Mouse (Mus musculus): ENCODE results near the gene Lats2. TPM values are rescaled to one million over a fixed set of nuclear protein-coding genes. Genes with fewer than 3 reads are reported as not detected.
"Not testable (repeated sequence)": the region's sequence is repeated elsewhere in the genome, so short reads cannot be mapped to it uniquely, and the experiment has no call there.

The Lats2 gene
- total RNA-seq, 2 experiments from 2014 or later, result 35.8 to 37.9 TPM

GRCm38 (mm10) chr14:57705075-57705474 is 53.1 kb downstream of the Lats2 start:
- no peak for DNase-seq (ENCODE audit: low spot score)
- intact Hi-C loops (cut with DNase I), result no loop called here

DNA sequence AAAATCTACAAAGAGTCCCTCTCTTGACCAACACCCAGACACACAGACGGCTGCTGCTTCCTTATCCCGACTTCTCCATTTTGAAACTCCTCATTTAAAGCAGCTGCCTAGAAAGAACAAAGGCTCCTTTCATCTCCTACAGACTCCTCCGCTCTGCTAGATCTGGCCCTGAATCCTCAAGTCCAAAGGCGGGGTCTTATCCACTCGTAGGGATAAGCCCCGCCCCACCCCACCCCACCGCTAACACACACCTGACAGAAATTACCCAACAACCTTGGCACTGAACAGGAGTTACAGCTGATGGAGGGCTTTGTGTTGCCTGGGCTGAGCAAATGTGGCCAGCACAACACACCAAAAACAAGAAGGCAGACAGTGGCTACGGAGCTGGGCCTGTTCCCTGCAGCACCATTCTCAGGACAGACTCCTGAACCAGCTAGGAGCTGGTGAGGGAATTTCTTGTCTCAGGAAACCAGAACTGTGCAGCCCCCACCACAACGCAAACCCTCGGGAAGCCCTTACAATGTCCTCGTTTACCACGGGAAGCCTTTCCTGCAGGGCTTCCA is 56.2 kb downstream of the Lats2 start:
- no peak for DNase-seq (ENCODE audit: low spot score)
- intact Hi-C loops (cut with DNase I), result no loop called here

- intact Hi-C loops (cut with DNase I), result no loop called here
- DNase-seq (ENCODE audit: low spot score), result no peak
These were observed 58.7 kb downstream of the Lats2 start for GRCm38 (mm10) chr14:57699461-57699970.

- intact Hi-C loops (cut with DNase I), result no loop called here
- no peak for DNase-seq (ENCODE audit: low spot score)
These were observed 59.2 kb downstream of the Lats2 start for GRCm38 (mm10) chr14:57699016-57699415.

- DNase-seq (ENCODE audit: low spot score), result no peak
- intact Hi-C loops (cut with DNase I), result no loop called here
These were observed 62.1 kb downstream of the Lats2 start for GRCm38 (mm10) chr14:57696066-57696465.

DNA sequence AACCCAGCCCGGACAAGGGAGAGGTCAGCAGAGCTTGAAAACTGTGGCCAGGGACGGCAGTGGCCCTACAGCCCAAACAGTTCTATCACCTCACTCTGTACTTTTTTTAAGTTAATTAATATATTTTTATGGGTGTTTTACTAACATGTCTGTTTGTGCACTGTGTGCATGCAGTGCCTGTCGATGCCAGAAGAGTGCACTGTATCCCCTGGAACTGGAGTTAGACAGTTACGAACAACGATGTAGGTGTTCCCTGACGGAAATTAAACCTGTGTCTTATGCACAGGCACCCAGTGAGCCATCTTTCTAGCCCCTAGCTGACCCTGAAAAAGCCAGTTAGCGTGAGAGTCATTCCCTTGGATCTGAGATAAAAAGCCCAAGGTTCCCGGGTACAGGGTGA is 62.6 kb downstream of the Lats2 start:
- intact Hi-C loops (cut with DNase I), result no loop called here
- no peak for DNase-seq (ENCODE audit: low spot score)

GRCm38 (mm10) chr14:57694246-57694645 is 63.9 kb downstream of the Lats2 start:
- DNase-seq (ENCODE audit: low spot score), result no peak
- intact Hi-C loops (cut with DNase I), result no loop called here

DNA sequence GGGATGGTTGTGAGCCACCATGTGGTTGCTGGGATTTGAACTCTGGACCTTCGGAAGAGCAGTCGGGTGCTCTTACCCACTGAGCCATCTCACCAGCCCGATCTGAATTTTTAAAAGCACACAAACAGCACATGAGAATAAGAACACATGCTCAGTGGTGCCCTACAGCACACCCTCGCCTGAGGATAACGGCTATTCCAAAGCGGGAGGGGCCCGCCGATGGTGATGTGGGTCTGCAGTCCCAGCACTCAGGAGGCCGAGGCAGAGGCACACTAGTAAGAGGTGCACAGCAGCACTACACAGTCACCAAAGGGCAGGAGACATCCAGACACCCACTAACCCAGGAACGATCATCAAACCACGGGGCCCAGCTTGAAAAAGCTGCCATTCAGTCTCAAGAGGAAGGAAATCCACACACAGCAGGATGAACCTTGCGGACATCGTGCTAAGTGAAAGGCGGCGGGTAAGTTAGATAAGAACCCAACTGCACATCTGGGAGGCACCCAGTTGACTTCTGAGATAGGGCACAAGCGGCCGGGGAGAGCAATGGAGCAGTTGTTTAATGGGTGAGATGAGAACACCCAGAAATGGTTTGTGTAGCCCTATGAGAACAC is 65.6 kb downstream of the Lats2 start:
- intact Hi-C loops (cut with DNase I), result no loop called here
- DNase-seq (ENCODE audit: low spot score), result no peak

DNA sequence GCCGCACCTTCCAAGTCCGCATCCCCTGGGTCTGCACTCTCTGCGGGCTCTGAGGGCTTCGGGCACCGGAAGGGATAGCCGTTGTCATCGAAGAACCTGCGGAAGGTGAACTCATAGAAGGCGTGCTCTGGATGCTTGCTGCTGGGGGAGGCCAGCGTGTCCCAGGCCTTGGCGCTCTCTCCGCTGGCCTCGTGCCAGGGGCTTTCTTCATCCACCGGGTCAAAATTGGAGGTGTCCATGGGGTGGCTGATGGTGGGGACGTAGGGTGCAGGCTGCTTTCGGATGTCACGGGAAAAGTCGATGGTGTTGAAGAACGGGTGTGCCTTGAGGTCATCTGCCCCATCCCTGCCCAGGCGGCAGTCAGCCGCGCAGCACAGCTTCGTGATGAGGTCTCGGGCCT is 66.9 kb downstream of the Lats2 start:
- intact Hi-C loops (cut with DNase I), result no loop called here
- no peak for DNase-seq (ENCODE audit: low spot score)

GRCm38 (mm10) chr14:57690681-57691080 is 67.5 kb downstream of the Lats2 start:
- intact Hi-C loops (cut with DNase I), result no loop called here
- no peak for DNase-seq (ENCODE audit: low spot score)

- not testable (repeated sequence) for DNase-seq (ENCODE audit: low spot score)
- intact Hi-C loops (cut with DNase I), result loop anchor here (10.0 kb wide), 2 partner anchors 107 to 307 kb away; partner anchors contain the start of genes Micu2 and Sap18
These were observed 70.1 kb downstream of the Lats2 start for GRCm38 (mm10) chr14:57688066-57688465.

GRCm38 (mm10) chr14:57687441-57687840 is 70.7 kb downstream of the Lats2 start:
- no peak for DNase-seq (ENCODE audit: low spot score)
- intact Hi-C loops (cut with DNase I), result loop anchor here (10.0 kb wide), 2 partner anchors 107 to 307 kb away; partner anchors contain the start of genes Micu2 and Sap18

GRCm38 (mm10) chr14:57686647-57687046 is 71.5 kb downstream of the Lats2 start:
- no peak for DNase-seq (ENCODE audit: low spot score)
- intact Hi-C loops (cut with DNase I), result loop anchor here (10.0 kb wide), 2 partner anchors 108 to 308 kb away; partner anchors contain the start of genes Micu2 and Sap18

DNA sequence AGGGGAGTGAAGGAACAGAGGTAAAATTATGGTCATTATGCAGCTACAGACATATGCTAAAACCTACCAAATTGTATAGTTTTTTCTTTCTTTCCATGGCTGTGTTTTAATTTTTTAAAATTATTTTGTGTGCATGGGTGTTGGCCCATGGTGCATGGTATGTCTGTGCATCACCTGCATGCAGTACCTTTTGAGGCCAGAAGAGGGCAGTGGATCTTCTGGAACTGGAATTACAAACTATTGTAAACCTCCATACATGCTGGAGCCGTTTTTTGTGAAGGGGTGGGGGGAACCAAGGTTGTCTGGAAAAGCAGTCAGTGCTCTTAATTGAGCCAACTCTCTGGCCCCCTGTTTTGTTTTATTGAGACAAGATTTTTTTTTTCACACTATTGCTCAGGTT is 73.6 kb downstream of the Lats2 start:
- DNase-seq (ENCODE audit: low spot score), result no peak
- intact Hi-C loops (cut with DNase I), result loop anchor here (2.0 to 10.0 kb wide), 4 partner anchors 60 to 310 kb away; partner anchors contain the start of genes Micu2, Mrpl57, Sap18 and Ska3

DNA sequence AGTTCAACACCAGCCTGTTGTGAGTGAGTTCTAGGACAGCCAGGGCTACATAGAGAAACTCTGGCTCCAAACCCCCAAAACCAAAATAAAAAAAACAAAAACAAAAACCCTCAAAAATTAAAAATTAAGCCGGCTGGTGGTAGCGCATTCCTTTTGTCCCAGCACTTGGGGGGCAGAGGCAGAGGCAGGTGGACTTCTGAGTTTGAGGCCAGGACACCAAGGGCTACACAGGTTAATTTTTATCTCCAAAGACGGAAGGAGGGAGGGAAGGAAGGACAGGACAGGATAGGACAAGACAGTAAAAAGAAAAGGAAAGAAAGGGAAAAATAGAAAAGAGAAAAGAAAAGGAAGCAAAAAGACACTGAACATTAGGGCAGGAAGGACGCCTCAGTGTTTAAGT is 75.4 kb downstream of the Lats2 start:
- intact Hi-C loops (cut with DNase I), result loop anchor here (5.0 to 10.0 kb wide), 3 partner anchors 112 to 312 kb away; partner anchors contain the start of genes Micu2, Mrpl57, Sap18 and Ska3
- DNase-seq (ENCODE audit: low spot score), result no peak

- DNase-seq (ENCODE audit: low spot score), result peak; percentile 64
- intact Hi-C loops (cut with DNase I), result loop anchor here (1.0 to 10.0 kb wide), 6 partner anchors 115 to 1432 kb away; partner anchors contain the start of genes Micu2, Mrpl57, Sap18 and Ska3
These were observed 78.1 kb downstream of the Lats2 start for GRCm38 (mm10) chr14:57679958-57680535.

DNA sequence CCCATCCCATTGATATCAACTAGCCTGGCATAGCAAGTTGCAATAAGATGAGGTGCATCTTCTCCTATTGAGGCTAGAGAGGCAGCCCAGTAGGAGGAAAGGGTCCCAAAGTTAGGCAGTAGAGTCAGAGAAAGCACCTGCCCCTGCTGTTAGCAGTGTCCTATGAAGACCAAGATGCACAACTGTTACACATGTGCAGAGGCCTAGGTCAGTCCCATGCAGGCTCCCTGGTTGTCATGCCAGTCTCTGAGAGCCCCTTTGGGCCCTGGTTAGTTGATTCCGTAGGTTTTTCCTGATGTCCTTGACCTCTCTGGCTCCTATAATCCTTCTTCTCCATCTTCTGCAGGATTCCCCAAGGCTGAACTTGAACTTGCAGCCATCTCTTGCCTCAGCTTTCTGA is 78.7 kb downstream of the Lats2 start:
- intact Hi-C loops (cut with DNase I), result loop anchor here (2.0 to 5.0 kb wide), 2 partner anchors 311 to 1433 kb away; no protein-coding TSS in a partner anchor
- DNase-seq (ENCODE audit: low spot score), result no peak

DNA sequence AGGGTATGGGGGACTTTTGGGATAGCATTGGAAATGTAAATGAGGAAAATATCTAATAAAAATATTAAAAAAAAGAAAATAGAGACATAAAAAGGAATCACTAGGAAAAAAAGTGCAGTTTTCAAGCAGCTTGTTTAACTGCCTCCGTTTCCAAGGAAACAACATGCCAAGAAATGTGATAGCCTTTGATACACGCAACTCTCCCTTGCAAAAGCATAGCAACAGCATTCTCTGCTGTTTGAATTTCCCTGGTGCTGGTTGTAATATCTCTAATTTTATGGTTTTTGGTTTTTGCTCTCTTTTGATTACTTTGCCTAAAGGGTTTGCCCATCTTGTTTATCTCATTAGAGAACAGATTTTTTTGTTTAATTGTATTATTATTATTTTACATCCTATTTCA is 82.7 kb downstream of the Lats2 start:
- DNase-seq (ENCODE audit: low spot score), result no peak

GRCm38 (mm10) chr14:57665628-57665950 is 92.6 kb downstream of the Lats2 start:
- intact Hi-C loops (cut with DNase I), result no loop called here
- no peak for DNase-seq (ENCODE audit: low spot score)

More for the DNA sequence above, 82.7 kb downstream of the Lats2 start:
- intact Hi-C loops (cut with DNase I), result loop anchor here (5.0 kb wide), 1 partner anchor 1437 kb away; no protein-coding TSS in a partner anchor

- peak; percentile 67 for DNase-seq (ENCODE audit: low spot score)
- intact Hi-C loops (cut with DNase I), result no loop called here
These were observed 93.2 kb downstream of the Lats2 start, which contains the start of gene Xpo4 for GRCm38 (mm10) chr14:57664822-57665627. Gene Xpo4, minus strand, starts transcription at chr14:57665430.
